Mouse (Mus musculus) intestine, postnatal 0 days (tissue): ENCODE results near the gene Senp1. TPM values are rescaled to one million over a fixed set of nuclear protein-coding genes. Genes with fewer than 3 reads are reported as not detected.

ENCODE experiments used
- ATAC-seq: fragments of 200-750 bp; cut with Nextera tagmentation; 2 replicates; pipeline ENCODE4 v1.8.0; 2017; ENCODE audit warnings: mild to moderate bottlenecking, moderate TSS enrichment, moderate library complexity
- H3K27ac ChIP-seq: fragments of 300-500 bp; sonication (generic); 2 replicates; pipeline ENCODE4 v1.5.1; 2014; ENCODE audit warnings: mild to moderate bottlenecking, low read depth, low read length, moderate library complexity
- H3K27me3 ChIP-seq: fragments of 300-500 bp; sonication (generic); replicated peaks from 2 replicates; pipeline ENCODE4 v1.6.1; 2014; ENCODE audit warnings: low read length, mixed read lengths; ENCODE audit not compliant: control insufficient read depth, insufficient read depth
- H3K36me3 ChIP-seq: fragments of 300-500 bp; sonication (generic); 2 replicates; pipeline ENCODE4 v1.6.1; 2014; ENCODE audit warnings: mild to moderate bottlenecking, moderate library complexity; ENCODE audit not compliant: control insufficient read depth, insufficient read depth
- H3K4me1 ChIP-seq: fragments of 300-500 bp; sonication (generic); replicated peaks from 2 replicates; pipeline ENCODE4 v1.6.1; 2014; ENCODE audit warnings: antibody characterized with exemption, low read length, mixed read lengths; ENCODE audit not compliant: control insufficient read depth, insufficient read depth
- H3K4me2 ChIP-seq: fragments of 300-500 bp; sonication (generic); replicated peaks from 2 replicates; pipeline ENCODE4 v1.6.1; 2014; ENCODE audit warnings: low read depth, mild to moderate bottlenecking, moderate library complexity
- H3K4me3 ChIP-seq: fragments of 300-500 bp; sonication (generic); 2 replicates; pipeline ENCODE4 v1.5.1; 2014; ENCODE audit warnings: low read depth, low read length
- H3K9ac ChIP-seq: fragments of 300-500 bp; sonication (generic); 2 replicates; pipeline ENCODE4 v1.6.1; 2014; ENCODE audit warnings: mild to moderate bottlenecking, low read depth, low read length
- H3K9me3 ChIP-seq: fragments of 300-500 bp; sonication (generic); 2 replicates; pipeline ENCODE4 v1.6.1; 2016; ENCODE audit warnings: mixed run types; ENCODE audit not compliant: control insufficient read depth
- CTCF ChIP-seq: sonication (generic); IDR thresholded peaks from 2 replicates; pipeline ENCODE4 v1.5.1; 2016; ENCODE audit warnings: low read depth, mild to moderate bottlenecking, control low read depth, antibody characterized with exemption, moderate library complexity
- WGBS: fragments of 180-500 bp; shearing (Covaris S2); extraction: QIAGEN DNeasy Blood & Tissue Kit; methylation state at CpG from one replicate; pipeline ENCODE4 v1.1.7; 2014; 5-methylcytosine and 5-hydroxymethylcytosine counted together
- polyA plus RNA-seq: library from polyadenylated mRNA; unstranded; fragments of >200 nt; fragmentation: Nextera tagmentation; extraction: Ambion mirVana; gene quantifications from 2 replicates; pipeline ENCODE4 v1.2.1, GENCODE M21; 2015

Gene Senp1
- polyA plus RNA-seq, 1 experiment from 2014 or later = 7.3 TPM

DNA sequence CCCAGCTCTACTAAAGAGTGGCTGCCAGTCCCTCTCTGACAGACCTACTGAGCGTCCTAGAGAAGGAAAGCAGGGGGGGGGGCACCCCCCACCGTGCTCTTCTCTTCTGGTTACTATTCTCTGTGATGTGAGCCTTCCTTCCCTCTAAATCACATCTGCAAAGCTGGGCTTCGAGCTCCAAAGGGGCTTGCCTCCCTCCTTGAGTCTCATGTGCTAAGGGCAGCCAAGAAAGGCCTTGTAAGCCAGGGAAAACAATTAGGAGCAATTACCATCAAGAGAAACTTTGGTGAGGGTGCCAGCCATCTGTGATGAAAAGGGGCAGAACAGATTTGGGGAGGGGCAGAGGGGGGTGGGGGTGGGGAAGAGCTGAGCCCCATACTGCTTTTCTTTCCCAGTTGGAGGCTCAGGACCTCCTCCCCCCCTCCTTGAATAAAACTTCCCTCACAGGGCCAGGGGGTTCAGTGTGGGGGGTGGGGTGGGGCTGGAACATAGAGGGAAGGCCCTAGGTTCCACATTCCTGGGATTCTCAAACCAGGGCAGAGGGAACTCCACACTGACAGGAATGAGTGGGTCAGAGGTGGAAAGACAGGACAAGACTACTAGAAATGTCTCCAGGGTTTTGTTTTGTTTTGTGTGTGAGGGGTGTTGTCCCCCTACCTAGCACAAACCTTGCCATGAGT lies 58.3 kb downstream of the Senp1 start:
- H3K4me3 ChIP-seq = no peak overlapping the region
- H3K36me3 ChIP-seq = peaks cover 21% of the 10 kb centered on the region
- no peaks in the 10 kb centered on the region for H3K9me3 ChIP-seq
- no peak for ATAC-seq
- TF ChIP-seq CTCF = no peak
- H3K9ac ChIP-seq = no peak overlapping the region
- 19% methylated on average over 3 of the region's 3 CpGs for WGBS
- H3K4me1 ChIP-seq = no peaks in the 10 kb centered on the region
- H3K4me2 ChIP-seq = no peak overlapping the region
- H3K27me3 ChIP-seq = no peaks in the 10 kb centered on the region
- no peak overlapping the region for H3K27ac ChIP-seq

DNA sequence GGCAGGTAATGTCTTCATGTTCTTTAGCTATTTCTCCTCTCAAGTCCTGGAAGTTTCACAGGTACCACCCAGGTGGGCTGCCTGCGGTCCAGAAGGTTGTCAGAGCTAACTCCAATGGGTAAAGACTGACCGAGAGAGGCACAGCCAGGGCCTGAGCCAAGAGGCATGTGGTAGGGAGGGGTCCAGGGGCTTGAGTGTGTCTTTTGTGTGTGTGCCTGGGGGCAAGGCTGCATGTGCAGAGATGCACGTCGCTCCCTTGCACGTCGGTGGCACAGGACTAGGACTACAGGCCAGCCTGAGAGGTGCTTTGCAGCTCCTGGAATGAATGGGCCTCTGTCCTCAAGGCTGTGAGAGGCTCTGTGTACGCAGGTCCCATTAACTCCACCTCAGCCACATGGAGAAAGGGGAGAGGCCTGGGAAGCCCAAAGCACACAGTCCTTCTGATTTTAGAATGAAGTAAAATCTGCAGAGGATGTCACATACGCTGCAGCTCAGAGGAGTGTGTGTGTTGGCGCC lies 60.3 kb downstream of the Senp1 start:
- 86% methylated on average over 9 of the region's 9 CpGs for WGBS
- Histone ChIP-seq H3K27ac (no peak overlapping the region), H3K36me3 (peaks cover 10% of the 10 kb centered on the region), H3K9ac (no peak overlapping the region), H3K9me3 (no peaks in the 10 kb centered on the region), H3K4me1 (no peaks in the 10 kb centered on the region), H3K4me2 (no peak overlapping the region), H3K27me3 (no peaks in the 10 kb centered on the region), H3K4me3 (no peak overlapping the region)
- no peak for TF ChIP-seq CTCF
- no peak for ATAC-seq

DNA sequence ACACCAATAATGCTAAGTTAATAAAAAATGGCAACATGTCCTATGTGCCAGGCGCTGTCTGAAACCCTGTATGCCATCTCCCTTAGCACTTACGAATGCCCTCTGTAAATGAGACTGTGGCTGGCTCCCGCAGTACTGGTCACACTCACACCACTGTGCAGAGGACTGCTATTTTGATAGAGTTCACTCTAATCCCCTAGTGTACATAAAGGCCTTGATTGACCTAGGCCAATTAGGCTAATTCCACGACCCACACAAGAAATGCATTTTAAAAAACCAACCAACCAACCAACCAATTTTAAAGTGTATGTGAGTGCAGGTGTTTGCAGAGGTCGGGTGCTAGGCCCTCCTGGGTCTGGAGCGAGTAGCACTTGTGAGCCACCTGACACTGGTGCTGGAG lies 63.7 kb downstream of the Senp1 start:
- 76% methylated on average over 6 of the region's 6 CpGs for WGBS
- no peak overlapping the region for H3K4me3 ChIP-seq

DNA sequence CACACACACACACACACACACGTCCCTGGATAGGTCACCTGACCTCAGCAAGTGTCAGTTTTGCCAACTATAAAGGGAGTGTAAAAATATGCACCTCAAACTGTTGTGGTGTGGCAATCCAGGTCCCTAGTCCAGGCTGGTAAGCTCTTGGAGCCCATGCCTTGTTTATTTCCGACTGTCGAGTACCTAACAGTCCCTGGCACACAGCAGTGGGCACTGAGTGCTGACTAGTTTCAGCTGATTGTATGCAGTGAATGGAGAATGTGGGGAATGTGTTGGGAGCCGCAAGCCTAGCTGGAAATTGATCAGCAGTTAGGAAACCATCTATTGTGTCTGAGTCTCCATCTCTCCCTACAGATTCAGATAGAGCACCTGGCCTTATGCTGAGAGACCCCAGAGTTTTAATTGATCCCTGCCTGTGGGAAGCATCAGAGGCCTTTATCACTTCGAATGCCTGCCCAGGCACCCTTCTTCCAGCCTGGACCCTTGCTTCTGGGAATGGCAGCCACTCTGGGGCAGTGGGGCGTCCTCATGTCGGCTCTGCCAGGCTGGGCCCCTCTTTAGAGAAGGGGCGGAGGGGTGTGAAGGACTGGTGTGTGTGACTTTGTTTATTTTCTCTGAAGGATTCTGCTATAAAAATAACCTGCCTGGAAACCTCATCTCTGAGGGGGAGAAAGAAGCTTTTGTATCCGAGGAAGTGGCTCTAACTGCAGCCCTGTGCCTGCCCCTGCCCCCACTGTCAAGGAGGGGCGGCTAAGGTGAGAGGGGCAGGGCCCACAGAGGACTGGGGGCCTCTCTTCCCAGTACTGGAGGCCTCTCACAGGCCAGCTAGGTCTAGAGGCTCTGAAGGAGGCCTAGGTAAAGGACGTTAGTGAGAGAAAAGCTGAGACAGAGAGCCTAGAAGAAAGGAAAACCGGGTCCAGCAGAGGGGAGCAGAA lies 66.3 kb downstream of the Senp1 start:
- no peaks in the 10 kb centered on the region; the same call in 1 of the 2 replicates for H3K4me1 ChIP-seq
- H3K27me3 ChIP-seq = no peaks in the 10 kb centered on the region
- WGBS = 33% methylated on average over 12 of the region's 12 CpGs
- H3K4me3 ChIP-seq = no peak overlapping the region
- TF ChIP-seq CTCF = no peak
- no peak overlapping the region for H3K4me2 ChIP-seq
- 0 out of 2 replicates have a peak overlapping the region, but pooled peaks have one; percentile 22 for H3K9ac ChIP-seq
- H3K27ac ChIP-seq = no peak overlapping the region
- H3K36me3 ChIP-seq = no peaks in the 10 kb centered on the region
- no peak for ATAC-seq
- H3K9me3 ChIP-seq = no peaks in the 10 kb centered on the region

More for the DNA sequence above, 63.7 kb downstream of the Senp1 start:
- no peaks in the 10 kb centered on the region; the same call in 1 of the 2 replicates for H3K4me1 ChIP-seq
- H3K36me3 ChIP-seq = no peaks in the 10 kb centered on the region
- TF ChIP-seq CTCF = no peak
- no peak overlapping the region for H3K9ac ChIP-seq
- no peak overlapping the region for H3K4me2 ChIP-seq
- no peak overlapping the region for H3K27ac ChIP-seq
- no peaks in the 10 kb centered on the region for H3K9me3 ChIP-seq
- no peaks in the 10 kb centered on the region for H3K27me3 ChIP-seq
- ATAC-seq = no peak

DNA sequence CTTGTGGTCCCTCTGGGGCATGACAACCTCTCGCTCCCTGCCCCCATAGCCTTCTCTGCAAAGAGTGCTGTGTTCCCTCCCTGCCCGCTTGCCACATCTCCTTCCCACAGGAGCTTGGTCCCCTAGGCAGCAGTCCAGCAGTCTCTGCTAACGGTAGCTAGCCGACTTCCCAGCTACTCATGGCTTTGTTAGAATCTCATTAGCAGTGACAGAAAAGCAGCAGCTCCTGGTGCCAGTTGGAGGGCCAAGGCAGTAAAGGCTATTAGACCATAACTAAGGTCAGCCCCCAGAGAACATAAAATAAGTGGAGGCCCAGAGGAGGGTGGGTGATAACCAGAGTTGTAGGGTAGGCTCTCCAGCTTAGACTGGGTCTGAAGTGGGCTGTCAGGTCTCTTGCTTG lies 67.9 kb downstream of the Senp1 start:
- H3K27ac ChIP-seq = no peak overlapping the region
- H3K4me1 ChIP-seq = no peaks in the 10 kb centered on the region; the same call in 1 of the 2 replicates
- no peak for TF ChIP-seq CTCF
- H3K9me3 ChIP-seq = no peaks in the 10 kb centered on the region
- no peak overlapping the region for H3K9ac ChIP-seq
- whole genome bisulfite sequencing = 52% methylated on average over 4 of the region's 4 CpGs
- no peak overlapping the region for H3K4me3 ChIP-seq
- ATAC-seq = no peak
- H3K27me3 ChIP-seq = no peaks in the 10 kb centered on the region
- H3K36me3 ChIP-seq = no peaks in the 10 kb centered on the region
- no peak overlapping the region for H3K4me2 ChIP-seq

DNA sequence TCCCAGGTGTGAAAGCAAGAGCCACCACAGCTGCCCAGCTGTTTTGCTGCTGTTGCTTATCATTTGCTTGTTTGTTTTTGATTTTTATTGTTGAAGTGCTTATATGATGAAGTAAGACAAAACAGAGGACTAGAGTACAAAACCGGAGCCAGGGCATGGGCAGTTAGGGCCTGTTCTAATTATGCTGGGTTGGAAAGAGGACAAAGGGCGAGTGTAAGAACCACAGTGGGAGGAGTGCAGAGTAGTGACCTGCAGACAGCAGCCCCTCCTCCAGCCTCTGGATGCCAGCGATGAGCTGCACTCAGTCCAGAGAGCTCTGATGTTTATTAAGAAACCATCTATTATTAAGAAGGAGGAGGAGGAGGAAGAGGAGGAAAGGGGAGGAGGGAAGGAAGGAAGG lies 70.4 kb downstream of the Senp1 start:
- Histone ChIP-seq H3K4me2 (no peak overlapping the region), H3K36me3 (no peaks in the 10 kb centered on the region), H3K4me1 (no peaks in the 10 kb centered on the region; the same call in 1 of the 2 replicates), H3K4me3 (no peak overlapping the region), H3K27me3 (no peaks in the 10 kb centered on the region), H3K27ac (no peak overlapping the region), H3K9ac (no peak overlapping the region), H3K9me3 (no peaks in the 10 kb centered on the region)
- ATAC-seq = no peak
- WGBS = 21% methylated on average over 3 of the region's 3 CpGs
- no peak for TF ChIP-seq CTCF
